Mouse (Mus musculus): Measurements from ENCODE around the gene Selenon.

The Selenon gene

DNA sequence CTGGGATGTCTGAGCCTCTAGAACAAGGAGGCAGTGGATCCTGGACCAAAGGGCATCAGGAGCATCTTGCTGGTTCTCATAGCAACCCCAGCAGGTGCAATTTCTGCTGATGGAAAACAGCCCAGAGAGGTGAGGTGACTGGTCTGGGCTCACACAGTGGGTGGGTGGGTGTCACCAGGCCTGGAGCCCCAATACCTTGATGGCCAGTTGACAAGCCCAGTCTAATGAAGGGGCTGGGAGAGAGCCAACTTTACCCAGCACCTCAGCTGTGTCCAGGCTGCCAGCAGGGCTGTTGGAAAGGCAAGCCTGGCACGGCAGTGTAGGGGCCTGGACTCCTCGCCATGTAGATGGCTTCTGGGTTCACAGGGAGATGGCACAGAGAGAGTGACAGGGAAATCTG lies 10.0 kb upstream of the Selenon start:
- POLR2A ChIA-PET: no interaction called here
- CTCF ChIA-PET: no interaction called here

- CTCF ChIA-PET: interaction anchor here in 2 of 4 experiments (0.6 to 2.0 kb wide), 4 partner anchors 18 to 911 kb away, joined by 3 to 8 read pairs (median 5); partner anchors contain the start of gene Zdhhc18 (in 1 of the 2)
- POLR2A ChIA-PET: interaction anchor here in 2 of 4 experiments (0.7 to 1.8 kb wide), 3 partner anchors 9 to 53 kb away, joined by 3 to 5 read pairs (median 3); partner anchors contain the start of gene Selenon (in 1 of the 2)
Observed at GRCm38 (mm10) chr4:134560699-134561098, 8.7 kb upstream of the Selenon start.

GRCm38 (mm10) chr4:134559154-134559553 lies 7.2 kb upstream of the Selenon start:
- CTCF ChIA-PET: interaction anchor here (0.6 to 2.0 kb wide), 14 partner anchors 9 to 420 kb away, joined by 3 to 9 read pairs (median 5); partner anchors contain the start of genes Mtfr1l (in 1 of the 4) and Pafah2 (in 1 of the 4)
- POLR2A ChIA-PET: interaction anchor here in 2 of 4 experiments (0.5 to 3.4 kb wide), 6 partner anchors 10 to 456 kb away, joined by 3 to 10 read pairs (median 4); no protein-coding TSS in a partner anchor

DNA sequence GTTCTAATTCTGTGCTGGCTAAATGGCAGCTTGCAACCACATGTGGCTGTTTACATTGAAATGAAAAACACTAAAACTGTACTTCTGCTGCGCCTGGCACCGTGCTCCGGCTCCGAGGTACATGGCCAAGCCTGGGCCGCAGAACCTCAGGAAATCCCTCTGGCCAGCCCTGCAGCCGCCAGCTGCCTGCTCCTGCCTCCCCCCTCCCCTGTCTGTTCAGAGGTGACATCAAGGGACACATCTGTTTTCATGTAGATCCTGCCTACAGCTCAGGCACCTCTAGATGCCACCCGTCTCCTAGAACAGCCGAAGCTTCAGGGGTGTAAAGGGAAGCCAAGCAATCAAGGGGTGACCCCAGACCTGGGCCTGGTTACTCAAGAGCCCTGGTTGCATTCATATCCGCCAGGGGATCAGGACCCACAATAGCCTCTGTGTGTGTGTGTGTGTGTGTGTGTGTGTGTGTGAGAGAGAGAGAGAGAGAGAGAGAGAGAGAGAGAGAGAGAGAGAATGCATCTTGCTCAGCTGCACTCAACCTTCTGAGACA lies 6.7 kb upstream of the Selenon start:
- CTCF ChIA-PET: interaction anchor here (0.5 to 2.1 kb wide), 24 partner anchors 8 to 1844 kb away, joined by 3 to 13 read pairs (median 4); partner anchors contain the start of genes Mtfr1l (in 1 of the 4) and Pafah2 (in 1 of the 4)
- POLR2A ChIA-PET: interaction anchor here in 3 of 4 experiments (0.5 to 3.4 kb wide), 8 partner anchors 9 to 455 kb away, joined by 3 to 10 read pairs (median 4); no protein-coding TSS in a partner anchor

GRCm38 (mm10) chr4:134557626-134558249 lies 5.8 kb upstream of the Selenon start:
- ChIA-PET POLR2A (interaction anchor here in 3 of 4 experiments (0.7 to 3.4 kb wide), 4 partner anchors 10 to 156 kb away, joined by 3 to 10 read pairs (median 6); no protein-coding TSS in a partner anchor), CTCF (interaction anchor here (0.5 to 2.1 kb wide), 26 partner anchors 9 to 1844 kb away, joined by 3 to 9 read pairs (median 4); partner anchors contain the start of genes Mtfr1l (in 1 of the 4) and Pafah2 (in 1 of the 4))

DNA sequence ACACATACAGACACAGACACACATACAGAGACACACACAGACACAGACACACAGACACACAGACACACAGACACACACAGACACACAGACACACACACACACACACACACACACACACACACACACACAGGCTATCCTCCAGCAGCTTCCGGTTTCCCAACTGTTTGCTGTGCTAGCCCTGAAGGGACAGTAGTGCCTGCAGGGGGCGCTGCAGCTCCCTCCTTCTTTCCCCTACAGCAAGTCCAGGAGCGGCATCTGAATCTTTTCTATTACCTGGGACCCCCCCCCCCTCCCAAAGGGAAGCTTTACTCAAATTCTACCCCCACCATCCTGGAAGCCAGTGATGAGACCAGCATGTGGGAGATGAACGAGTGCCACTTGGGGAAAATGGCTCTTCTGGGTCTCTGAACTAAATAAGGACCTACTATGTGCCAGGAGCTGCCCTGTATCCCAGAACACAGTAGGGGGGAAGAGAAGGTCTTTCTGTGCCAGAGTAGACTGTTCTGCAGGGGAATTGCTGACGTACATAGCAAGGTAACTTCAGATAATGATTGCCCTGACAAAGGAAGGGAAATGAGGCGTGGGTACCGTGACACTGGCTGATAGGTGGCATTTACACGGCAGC lies 4.1 kb upstream of the Selenon start:
- CTCF ChIA-PET: interaction anchor here (0.5 to 1.9 kb wide), 56 partner anchors 8 to 1341 kb away, joined by 3 to 20 read pairs (median 4); partner anchors contain the start of genes Man1c1 (in 1 of the 4) and Pafah2 (in 1 of the 4)
- POLR2A ChIA-PET: interaction anchor here in 3 of 4 experiments (0.5 to 3.4 kb wide), 9 partner anchors 13 to 865 kb away, joined by 3 to 23 read pairs (median 7); no protein-coding TSS in a partner anchor

GRCm38 (mm10) chr4:134553631-134554030 lies 1.7 kb upstream of the Selenon start:
- ChIA-PET CTCF (interaction anchor here in 3 of 4 experiments (0.6 to 0.7 kb wide), 5 partner anchors 9 to 875 kb away, joined by 3 to 9 read pairs (median 3); no protein-coding TSS in a partner anchor), POLR2A (interaction anchor here in 1 of 4 experiments (1.1 to 3.2 kb wide), 2 partner anchors 11 to 161 kb away, joined by 4 to 23 read pairs; no protein-coding TSS in a partner anchor)

- ChIA-PET CTCF (interaction anchor here (0.6 to 1.4 kb wide), 10 partner anchors 9 to 334 kb away, joined by 3 to 9 read pairs (median 3); partner anchors contain the start of gene Mtfr1l (in 1 of the 4)), POLR2A (interaction anchor here in 1 of 4 experiments (2.0 to 2.3 kb wide), 2 partner anchors 9 to 16 kb away, joined by 6 to 7 read pairs; no protein-coding TSS in a partner anchor)
Observed at GRCm38 (mm10) chr4:134549899-134550298, 2.1 kb downstream of the Selenon start.

DNA sequence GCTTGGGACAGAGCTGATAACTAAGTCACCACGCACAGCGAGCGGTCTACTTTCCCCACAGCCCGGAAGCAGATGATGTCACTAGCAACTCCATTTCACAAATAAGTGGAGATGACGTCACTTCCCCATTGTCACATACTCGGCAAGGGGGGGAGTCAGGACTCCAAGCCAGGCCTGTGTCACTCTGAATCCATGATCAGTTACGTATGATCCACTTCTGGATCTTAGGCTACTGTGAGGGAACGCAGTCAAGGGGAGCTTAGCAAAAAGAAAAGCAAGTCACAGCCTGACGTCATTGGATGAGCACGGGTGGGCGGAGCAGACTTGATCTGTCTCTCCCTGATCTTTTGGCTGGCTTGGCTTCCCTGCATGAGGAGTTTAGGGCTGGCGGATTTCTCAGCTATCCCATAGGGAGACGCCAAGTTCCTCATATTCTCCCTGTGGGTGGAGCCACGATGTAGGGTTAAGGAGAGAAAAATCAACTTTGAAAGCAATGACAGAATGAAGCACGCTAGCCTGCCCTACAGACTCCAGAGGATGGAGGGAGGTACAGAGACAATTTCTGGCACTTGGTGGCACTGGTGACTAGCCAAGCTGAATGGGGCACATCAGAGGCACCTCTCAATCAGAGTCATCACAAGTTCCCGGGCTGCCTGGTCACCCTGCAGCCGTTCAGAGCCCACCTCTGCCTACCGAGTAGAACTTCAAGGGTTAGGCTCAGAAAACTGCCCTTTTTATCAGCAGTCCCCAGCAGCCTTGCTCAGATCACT lies 3.6 kb downstream of the Selenon start:
- CTCF ChIA-PET: interaction anchor here in 3 of 4 experiments (0.5 to 1.4 kb wide), 6 partner anchors 8 to 1132 kb away, joined by 3 read pairs; partner anchors contain the start of gene Pafah2 (in 1 of the 3)
- POLR2A ChIA-PET: interaction anchor here in 2 of 4 experiments (0.5 to 2.3 kb wide), 4 partner anchors 9 to 235 kb away, joined by 3 to 6 read pairs (median 4); no protein-coding TSS in a partner anchor

DNA sequence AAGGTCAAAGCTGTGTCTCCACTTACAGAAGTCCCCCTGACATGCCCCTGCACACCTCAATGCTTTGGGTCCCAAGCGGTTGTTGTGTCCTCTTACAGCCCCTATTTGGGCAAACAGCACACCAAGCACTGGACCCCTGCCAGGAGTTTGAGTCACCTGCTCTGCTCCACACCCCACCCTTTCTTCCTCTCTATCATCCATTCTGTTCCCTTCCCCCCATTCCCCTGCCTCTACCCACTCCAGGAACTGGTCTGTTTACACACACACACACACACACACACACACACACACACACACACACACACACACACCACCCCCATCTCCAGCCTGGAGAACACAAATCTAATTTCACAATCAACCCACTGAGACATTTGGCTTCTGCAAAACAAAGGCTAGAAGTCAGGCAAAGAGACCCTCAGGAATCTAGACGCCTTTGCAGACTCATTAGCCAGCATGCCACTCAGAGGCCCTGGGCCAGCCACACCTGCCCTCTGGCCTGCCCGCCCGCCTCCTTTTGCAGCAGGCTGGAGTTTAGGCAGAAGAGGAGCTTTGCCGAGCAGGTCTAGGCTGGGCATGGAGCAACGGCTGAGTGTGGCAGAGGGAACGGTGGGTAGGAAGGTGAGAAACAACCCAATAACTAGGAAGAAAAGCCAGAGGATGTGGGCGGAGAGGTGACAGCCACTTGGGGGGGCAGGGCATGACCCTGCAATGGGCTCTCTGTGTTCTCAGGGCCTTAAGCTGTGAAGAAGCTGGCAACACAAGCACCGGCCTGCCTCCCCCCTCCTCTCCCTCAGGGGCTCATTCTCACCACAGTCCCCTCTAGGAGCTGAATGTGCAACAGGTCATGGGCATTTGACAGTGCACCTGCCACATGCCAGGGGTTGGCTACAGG lies 4.9 kb downstream of the Selenon start:
- ChIA-PET POLR2A (interaction anchor here in 3 of 4 experiments (0.6 to 1.9 kb wide), 4 partner anchors 12 to 189 kb away, joined by 3 to 5 read pairs (median 4); partner anchors contain the start of gene Mtfr1l (in 1 of the 3)), CTCF (interaction anchor here (0.5 to 2.7 kb wide), 10 partner anchors 8 to 1071 kb away, joined by 3 to 8 read pairs (median 3); no protein-coding TSS in a partner anchor)

DNA sequence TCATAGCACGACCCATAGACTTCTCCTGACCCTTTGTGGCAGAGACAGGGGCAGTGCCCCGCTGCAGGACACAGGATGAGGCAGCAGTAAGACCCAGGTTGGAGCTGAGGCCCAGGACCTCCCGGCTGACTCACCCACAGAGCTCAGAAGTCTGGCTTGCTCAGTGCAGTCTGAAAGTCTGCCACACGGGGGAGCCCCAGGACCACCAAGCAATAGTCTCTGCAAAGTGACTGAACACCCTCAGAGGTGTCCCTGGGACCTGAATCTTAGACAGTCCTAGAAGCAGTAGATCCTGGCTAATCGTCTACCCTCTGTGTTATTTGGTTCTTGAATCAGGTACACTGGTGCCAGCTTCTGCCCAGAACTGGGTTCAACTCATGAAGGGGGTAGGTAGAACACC lies 8.7 kb downstream of the Selenon start:
- CTCF ChIA-PET: interaction anchor here (0.5 to 6.8 kb wide), 113 partner anchors 8 to 524 kb away, joined by 3 to 93 read pairs (median 4); partner anchors contain the start of genes Selenon (in 3 of the 4), Mtfr1l (in 2 of the 4), Cep85 (in 1 of the 4) and Man1c1 (in 1 of the 4)

DNA sequence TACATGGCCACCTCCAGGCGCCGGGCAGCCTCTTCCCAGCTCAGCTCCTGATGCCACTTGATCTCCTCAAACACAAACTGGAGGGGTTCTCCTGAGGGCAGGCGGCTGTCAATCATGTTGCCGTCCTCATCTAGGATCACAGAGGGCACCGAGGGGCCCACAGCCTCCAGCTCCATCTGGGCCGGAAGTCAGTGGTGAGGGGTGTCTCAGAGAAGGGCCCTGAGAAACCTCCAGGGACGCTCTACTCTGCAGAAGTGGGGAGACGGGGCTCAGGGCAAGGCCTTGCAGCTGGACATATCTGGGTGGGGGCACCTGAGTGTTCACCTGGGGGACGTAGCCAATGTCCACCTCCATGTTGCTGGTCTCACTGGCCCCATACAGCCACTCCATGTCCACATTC lies 9.2 kb downstream of the Selenon start:
- ChIA-PET CTCF (interaction anchor here (0.5 to 6.8 kb wide), 112 partner anchors 7 to 525 kb away, joined by 3 to 93 read pairs (median 4); partner anchors contain the start of genes Selenon (in 3 of the 4), Mtfr1l (in 2 of the 4), Cep85 (in 1 of the 4) and Man1c1 (in 1 of the 4)), POLR2A (interaction anchor here (0.5 to 4.3 kb wide), 19 partner anchors 8 to 273 kb away, joined by 3 to 23 read pairs (median 4); partner anchors contain the start of genes Man1c1 (in 1 of the 4) and Mtfr1l (in 1 of the 4))

More for the DNA sequence above, 8.7 kb downstream of the Selenon start:
- POLR2A ChIA-PET: interaction anchor here (0.5 to 4.3 kb wide), 20 partner anchors 8 to 273 kb away, joined by 3 to 23 read pairs (median 4); partner anchors contain the start of genes Mtfr1l (in 2 of the 4) and Man1c1 (in 1 of the 4)

DNA sequence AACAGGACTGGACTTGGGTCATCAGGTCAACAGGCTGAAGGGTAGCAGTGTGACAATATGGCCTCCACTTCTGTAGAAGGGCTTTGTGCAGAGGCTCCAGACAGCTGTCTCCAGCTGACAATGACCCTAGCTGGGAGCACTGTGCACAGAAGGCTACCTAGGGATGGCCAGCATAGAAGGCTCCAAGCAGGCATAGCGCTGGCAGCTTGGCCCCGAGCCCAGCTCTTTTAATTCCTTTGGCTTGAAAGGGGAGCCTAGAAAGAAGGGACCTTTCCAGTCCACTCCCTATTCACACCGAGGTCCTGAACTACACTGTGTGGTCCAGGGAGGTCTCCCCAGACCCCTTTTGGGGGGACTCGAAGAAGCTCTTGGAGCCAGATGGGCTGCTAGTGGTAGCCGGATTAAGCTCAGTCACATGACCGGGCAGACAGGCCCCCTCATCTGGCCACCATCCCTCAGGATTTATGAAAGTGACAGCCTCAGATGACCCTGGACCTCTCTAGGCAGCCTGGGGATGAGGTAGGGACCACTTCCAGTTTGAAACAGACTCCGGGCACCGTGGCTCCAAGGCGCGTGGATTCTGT lies 12.9 kb downstream of the Selenon start:
- CTCF ChIA-PET: interaction anchor here (0.6 to 2.9 kb wide), 7 partner anchors 11 to 184 kb away, joined by 3 to 7 read pairs (median 3); no protein-coding TSS in a partner anchor
- POLR2A ChIA-PET: interaction anchor here in 2 of 4 experiments (1.0 to 3.3 kb wide), 7 partner anchors 9 to 175 kb away, joined by 3 to 10 read pairs (median 3); no protein-coding TSS in a partner anchor

DNA sequence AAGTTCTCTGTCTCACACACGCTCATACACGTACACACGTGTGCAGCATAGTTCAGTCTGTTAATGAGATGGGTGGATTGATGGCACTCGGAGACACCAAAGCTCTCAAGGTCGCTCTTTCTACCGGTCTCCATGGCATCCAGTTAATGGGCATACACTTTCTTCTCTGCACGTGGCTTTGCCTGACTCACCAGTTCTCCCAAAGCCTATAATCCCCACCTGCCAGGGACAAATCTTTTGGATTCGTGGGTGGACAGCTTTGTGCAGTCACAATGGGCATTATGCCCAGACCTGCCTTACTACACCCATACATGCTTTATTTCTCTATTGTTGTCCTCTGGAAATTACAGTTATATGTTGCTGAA lies 16.2 kb downstream of the Selenon start:
- CTCF ChIA-PET: interaction anchor here in 3 of 4 experiments (0.6 to 1.7 kb wide), 14 partner anchors 7 to 1027 kb away, joined by 3 to 9 read pairs (median 4); partner anchors contain the start of gene Pafah2 (in 1 of the 3)
- POLR2A ChIA-PET: interaction anchor here in 3 of 4 experiments (0.6 to 2.8 kb wide), 21 partner anchors 7 to 387 kb away, joined by 3 to 23 read pairs (median 3); partner anchors contain the start of genes Aunip (in 2 of the 3), Rsrp1 (in 2 of the 3) and Pafah2 (in 1 of the 3)
